ENCODE assay signal across 16 mouse cellular contexts in genomic region chr3:81046652-81047607, GRCm38 (mm10). TPM values are rescaled to one million over a fixed set of nuclear protein-coding genes. Genes with fewer than 3 reads are reported as not detected.
DNase-seq lines count a peak whose midpoint lies in the region; ATAC-seq and TF ChIP-seq lines count a peak whose summit lies in the region.
"Had no signal": no experiment of that assay in that cellular context is flagged by ENCODE, and none has a peak within 500 bp of the region (broad histone marks: within the 10 kb centered on the region; RNA-seq: fewer than 3 reads in every experiment).

No protein-coding gene starts in this region.

- H3K9me3 ChIP-seq in kidney, embryonic 15.5 days (replicated peaks), result no peaks in the 10 kb centered on the region
- H3K9me3 ChIP-seq in kidney, embryonic 14.5 days (ENCODE audit: control insufficient read depth, low read length), result no peaks in the 10 kb centered on the region
- no peaks in the 10 kb centered on the region for H3K9me3 ChIP-seq in limb, embryonic 13.5 days
- H3K9me3 ChIP-seq in liver, embryonic 11.5 days (ENCODE audit: control insufficient read depth, low read length), result no peaks in the 10 kb centered on the region
- no peaks in the 10 kb centered on the region for H3K9me3 ChIP-seq in forebrain, embryonic 13.5 days (replicated peaks)
- H3K9me3 ChIP-seq: midbrain, embryonic 15.5 days had no signal

- no peak for TF ChIP-seq CTCF in embryonic fibroblast, embryonic 13.5 days (IDR thresholded peaks at IDR 0.05; ENCODE audit: borderline replicate concordance, insufficient read depth, low read length)

- no peak overlapping the region for H3K4me2 ChIP-seq in kidney, embryonic 15.5 days
- no peak overlapping the region for H3K4me2 ChIP-seq in kidney, embryonic 14.5 days (replicated peaks; ENCODE audit: low read depth, low read length)
- peak overlapping the region; percentile 41 for H3K4me2 ChIP-seq in limb, embryonic 13.5 days (replicated peaks)
- no peak overlapping the region for H3K4me2 ChIP-seq in liver, embryonic 11.5 days
- no peak overlapping the region for H3K4me2 ChIP-seq in forebrain, embryonic 13.5 days
- H3K4me2 ChIP-seq: lung, embryonic 14.5 days; midbrain, embryonic 15.5 days had no signal

- ATAC-seq in kidney, embryonic 15.5 days (replicated peaks; ENCODE audit: low FRiP score), result no peak
- ATAC-seq in kidney, embryonic 14.5 days (ENCODE audit: low FRiP score, low TSS enrichment), result no peak
- peak; percentile 84 for ATAC-seq in limb, embryonic 13.5 days (ENCODE audit: low FRiP score, low read depth)
- no peak for ATAC-seq in liver, embryonic 11.5 days (replicated peaks; ENCODE audit: low FRiP score)
- no peak for ATAC-seq in forebrain, embryonic 13.5 days
- ATAC-seq: forebrain, embryonic 16.5 days; inflammation-experienced regulatory T-cells, adult 6 months; midbrain, embryonic 15.5 days had no signal

- 28% methylated on average over 10 of the region's 10 CpGs for WGBS in kidney, embryonic 15.5 days
- 28% methylated on average over 10 of the region's 10 CpGs for WGBS in kidney, embryonic 14.5 days
- WGBS in limb, embryonic 13.5 days, result 14% methylated on average over 10 of the region's 10 CpGs
- WGBS in liver, embryonic 11.5 days, result 62% methylated on average over 10 of the region's 10 CpGs
- WGBS in forebrain, embryonic 13.5 days, result 73% methylated on average over 10 of the region's 10 CpGs

- H3K27ac ChIP-seq in kidney, embryonic 15.5 days, result peak overlapping the region; percentile 56
- H3K27ac ChIP-seq in kidney, embryonic 14.5 days (ENCODE audit: low read depth, low read length), result no peak overlapping the region
- H3K27ac ChIP-seq in embryonic fibroblast, embryonic 13.5 days (ENCODE audit: insufficient read depth, low read length), result peak overlapping the region; percentile 73
- H3K27ac ChIP-seq in limb, embryonic 13.5 days, result no peak overlapping the region
- no peak overlapping the region for H3K27ac ChIP-seq in liver, embryonic 11.5 days (ENCODE audit: low read depth, low read length)
- H3K27ac ChIP-seq in forebrain, embryonic 13.5 days, result no peak overlapping the region
- H3K27ac ChIP-seq: layer of hippocampus, adult 2 months; midbrain, embryonic 15.5 days had no signal

- DNase-seq in liver, embryonic 11.5 days (ENCODE audit: low spot score), result no peak
- no peak for DNase-seq in left cerebral cortex, postnatal 10 days (ENCODE audit: extremely low spot score in 1 of 2, low spot score in 2 of 2)
- DNase-seq: adrenal gland, adult 8-10 months; cerebellum, adult 11 months; cerebellum, postnatal 36 days; lung, embryonic 14.5 days; thymus, postnatal 36 days had no signal

- peaks cover 26% of the 10 kb centered on the region for H3K4me1 ChIP-seq in kidney, embryonic 15.5 days
- peaks cover 9% of the 10 kb centered on the region; the same call in 1 of the 2 replicates for H3K4me1 ChIP-seq in kidney, embryonic 14.5 days (ENCODE audit: control insufficient read depth, insufficient read depth, low read length)
- peaks cover 13% of the 10 kb centered on the region for H3K4me1 ChIP-seq in embryonic fibroblast, embryonic 13.5 days (ENCODE audit: control insufficient read depth, insufficient read depth, low read length)
- peaks cover 39% of the 10 kb centered on the region for H3K4me1 ChIP-seq in limb, embryonic 13.5 days
- H3K4me1 ChIP-seq in liver, embryonic 11.5 days (replicated peaks; ENCODE audit: control insufficient read depth, insufficient read depth, low read length), result no peaks in the 10 kb centered on the region
- H3K4me1 ChIP-seq in forebrain, embryonic 13.5 days, result peaks cover 32% of the 10 kb centered on the region

- no peaks in the 10 kb centered on the region for H3K27me3 ChIP-seq in kidney, embryonic 15.5 days
- no peaks in the 10 kb centered on the region for H3K27me3 ChIP-seq in kidney, embryonic 14.5 days (ENCODE audit: control insufficient read depth, insufficient read depth, low read length)
- peaks cover 6% of the 10 kb centered on the region; the same call in 1 of the 2 replicates for H3K27me3 ChIP-seq in limb, embryonic 13.5 days
- no peaks in the 10 kb centered on the region for H3K27me3 ChIP-seq in liver, embryonic 11.5 days (replicated peaks; ENCODE audit: control insufficient read depth, insufficient read depth, low read length)
- no peaks in the 10 kb centered on the region for H3K27me3 ChIP-seq in forebrain, embryonic 13.5 days
- H3K27me3 ChIP-seq: midbrain, embryonic 15.5 days had no signal

- H3K36me3 ChIP-seq in kidney, embryonic 15.5 days, result no peaks in the 10 kb centered on the region
- no peaks in the 10 kb centered on the region for H3K36me3 ChIP-seq in kidney, embryonic 14.5 days (ENCODE audit: control insufficient read depth, insufficient read depth, low read length)
- no peaks in the 10 kb centered on the region for H3K36me3 ChIP-seq in limb, embryonic 13.5 days
- no peaks in the 10 kb centered on the region for H3K36me3 ChIP-seq in liver, embryonic 11.5 days (ENCODE audit: control insufficient read depth, insufficient read depth, low read length)
- H3K36me3 ChIP-seq in forebrain, embryonic 13.5 days (ENCODE audit: poor library complexity, severe bottlenecking), result no peaks in the 10 kb centered on the region
- H3K36me3 ChIP-seq: midbrain, embryonic 15.5 days had no signal

- no peak overlapping the region for H3K4me3 ChIP-seq in kidney, embryonic 15.5 days (replicated peaks)
- H3K4me3 ChIP-seq in kidney, embryonic 14.5 days (ENCODE audit: low read length), result no peak overlapping the region
- H3K4me3 ChIP-seq in embryonic fibroblast, embryonic 13.5 days (ENCODE audit: insufficient read depth, low read length), result no peak overlapping the region
- no peak overlapping the region for H3K4me3 ChIP-seq in limb, embryonic 13.5 days
- no peak overlapping the region for H3K4me3 ChIP-seq in liver, embryonic 11.5 days (ENCODE audit: low read depth, low read length)
- no peak overlapping the region for H3K4me3 ChIP-seq in forebrain, embryonic 13.5 days
- H3K4me3 ChIP-seq: layer of hippocampus, adult 2 months; midbrain, embryonic 15.5 days had no signal

- intact Hi-C loops in left cerebral cortex, postnatal 10 days (cut with DNase I), result no loop called here

- TF ChIP-seq POLR2A in embryonic fibroblast, embryonic 13.5 days (IDR thresholded peaks at IDR 0.05; ENCODE audit: low read depth, low read length), result no peak

- no peak overlapping the region for H3K9ac ChIP-seq in kidney, embryonic 15.5 days
- no peak overlapping the region for H3K9ac ChIP-seq in kidney, embryonic 14.5 days (ENCODE audit: low read depth, low read length)
- H3K9ac ChIP-seq in limb, embryonic 13.5 days, result no peak overlapping the region
- no peak overlapping the region for H3K9ac ChIP-seq in liver, embryonic 11.5 days (ENCODE audit: low read depth, low read length)
- H3K9ac ChIP-seq in forebrain, embryonic 13.5 days, result no peak overlapping the region
- H3K9ac ChIP-seq: lung, embryonic 14.5 days; midbrain, embryonic 15.5 days had no signal

RNA-seq across cellular contexts. Expression of gene Pdgfc, which starts 10.7 kb away (rescaled TPM):
- 30.2 and 30.9 TPM in 2 replicates for polyA plus RNA-seq in kidney, embryonic 15.5 days (2015; fragmentation: Nextera tagmentation; extraction: Ambion mirVana)
- polyA plus RNA-seq in kidney, embryonic 14.5 days (2014; fragmentation: Nextera tagmentation; extraction: Ambion mirVana), result 28.7 and 37.8 TPM in 2 replicates
- 68.1 and 72.5 TPM in 2 replicates for polyA plus RNA-seq in embryonic fibroblast, embryonic 13.5 days (2011; ENCODE audit: insufficient read length, low read depth, missing spikeins)
- polyA plus RNA-seq in limb, embryonic 13.5 days (2015; fragmentation: Nextera tagmentation; extraction: Ambion mirVana), result 48.9 and 54.4 TPM in 2 replicates
- polyA plus RNA-seq in liver, embryonic 11.5 days (2014; fragmentation: Nextera tagmentation; extraction: Ambion mirVana), result 11.8 and 12.7 TPM in 2 replicates
- polyA plus RNA-seq in forebrain, embryonic 13.5 days (2015; fragmentation: Nextera tagmentation; extraction: Ambion mirVana), result 7.5 and 7.6 TPM in 2 replicates
- 1 to 10 TPM; 6.2 to 7.5 TPM for total RNA-seq in left cerebral cortex, postnatal 10 days (2021)
- polyA plus RNA-seq: inflammation-experienced regulatory T-cells, adult 6 months had no signal

Comparison
In these comparisons a context has a peak if more than half of its experiments do, and no peak if none do; other contexts are left out.
1. H3K27ac ChIP-seq: peak in kidney, embryonic 15.5 days (single experiment) and embryonic fibroblast, embryonic 13.5 days (single experiment); none in kidney, embryonic 14.5 days (single experiment), limb, embryonic 13.5 days (single experiment), liver, embryonic 11.5 days (single experiment) and forebrain, embryonic 13.5 days (single experiment).